Mouse (Mus musculus) spleen, adult 12 weeks (tissue): ENCODE data around the gene Des.

Experiments
- DNase-seq: peaks from one replicate; pipeline ENCODE4 v3.0.0; 2022; ENCODE audit warnings: low spot score

Des gene

DNA sequence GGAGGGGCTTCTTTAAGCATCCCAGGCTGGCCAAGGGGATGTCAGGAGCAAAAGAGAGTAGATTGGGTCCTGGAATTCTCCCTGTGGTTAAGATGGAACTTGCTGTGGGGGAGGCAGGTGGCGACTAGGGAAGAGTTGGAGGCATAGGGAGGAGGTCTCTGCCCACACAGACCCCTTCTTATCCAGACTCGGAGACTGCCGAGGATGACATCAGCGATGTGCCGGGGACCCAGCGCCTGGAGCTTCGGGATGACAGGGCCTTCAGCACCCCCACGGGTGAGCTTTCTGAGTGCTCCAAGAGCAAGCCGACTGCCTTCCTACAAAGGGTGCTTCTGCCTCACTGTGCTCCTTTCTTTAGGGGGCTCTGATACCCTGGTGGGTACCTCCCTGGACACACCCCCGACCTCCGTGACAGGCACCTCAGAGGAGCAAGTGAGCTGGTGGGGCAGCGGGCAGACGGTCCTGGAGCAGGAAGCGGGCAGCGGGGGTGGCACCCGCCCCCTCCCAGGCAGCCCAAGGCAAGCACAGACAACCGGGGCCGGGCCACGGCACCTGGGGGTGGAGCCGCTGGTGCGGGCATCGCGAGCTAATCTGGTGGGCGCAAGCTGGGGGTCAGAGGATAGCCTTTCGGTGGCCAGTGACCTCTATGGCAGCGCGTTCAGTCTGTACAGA lies 24.5 kb downstream of the Des start:
- no peak for DNase-seq

DNA sequence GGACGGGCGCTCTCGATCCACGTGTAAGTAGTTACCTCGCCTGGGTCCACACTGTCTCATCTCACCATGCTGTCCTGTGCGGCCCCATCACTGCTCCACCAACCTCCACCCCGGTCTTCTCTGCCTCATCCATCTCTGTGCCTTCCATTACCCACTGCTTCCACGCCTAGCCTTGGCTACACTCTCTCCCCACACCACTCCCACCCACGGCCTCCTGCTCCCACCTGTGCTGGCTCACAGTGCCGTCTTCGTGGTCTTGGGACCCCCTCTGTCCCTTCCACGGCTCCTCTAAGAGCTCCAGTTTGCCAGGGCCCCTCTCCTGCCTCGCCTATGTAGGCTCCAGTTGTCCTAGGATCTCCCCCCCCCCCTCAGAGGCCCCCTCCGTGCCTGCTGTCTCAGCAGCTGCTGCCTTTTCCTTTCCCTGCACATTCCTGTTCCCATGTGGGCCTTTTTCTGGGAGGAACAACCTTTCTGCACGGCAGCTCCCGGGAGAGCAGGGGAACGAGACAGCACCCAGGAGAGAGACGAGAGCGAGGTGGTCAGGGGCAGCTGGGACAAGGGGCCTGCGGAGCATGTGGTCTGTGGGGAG lies 25.1 kb downstream of the Des start:
- DNase-seq = no peak

- DNase-seq = no peak
These were observed 26.0 kb downstream of the Des start for GRCm38 (mm10) chr1:75386149-75386548.

- no peak for DNase-seq
These were observed 27.4 kb downstream of the Des start for GRCm38 (mm10) chr1:75387469-75387928.

DNA sequence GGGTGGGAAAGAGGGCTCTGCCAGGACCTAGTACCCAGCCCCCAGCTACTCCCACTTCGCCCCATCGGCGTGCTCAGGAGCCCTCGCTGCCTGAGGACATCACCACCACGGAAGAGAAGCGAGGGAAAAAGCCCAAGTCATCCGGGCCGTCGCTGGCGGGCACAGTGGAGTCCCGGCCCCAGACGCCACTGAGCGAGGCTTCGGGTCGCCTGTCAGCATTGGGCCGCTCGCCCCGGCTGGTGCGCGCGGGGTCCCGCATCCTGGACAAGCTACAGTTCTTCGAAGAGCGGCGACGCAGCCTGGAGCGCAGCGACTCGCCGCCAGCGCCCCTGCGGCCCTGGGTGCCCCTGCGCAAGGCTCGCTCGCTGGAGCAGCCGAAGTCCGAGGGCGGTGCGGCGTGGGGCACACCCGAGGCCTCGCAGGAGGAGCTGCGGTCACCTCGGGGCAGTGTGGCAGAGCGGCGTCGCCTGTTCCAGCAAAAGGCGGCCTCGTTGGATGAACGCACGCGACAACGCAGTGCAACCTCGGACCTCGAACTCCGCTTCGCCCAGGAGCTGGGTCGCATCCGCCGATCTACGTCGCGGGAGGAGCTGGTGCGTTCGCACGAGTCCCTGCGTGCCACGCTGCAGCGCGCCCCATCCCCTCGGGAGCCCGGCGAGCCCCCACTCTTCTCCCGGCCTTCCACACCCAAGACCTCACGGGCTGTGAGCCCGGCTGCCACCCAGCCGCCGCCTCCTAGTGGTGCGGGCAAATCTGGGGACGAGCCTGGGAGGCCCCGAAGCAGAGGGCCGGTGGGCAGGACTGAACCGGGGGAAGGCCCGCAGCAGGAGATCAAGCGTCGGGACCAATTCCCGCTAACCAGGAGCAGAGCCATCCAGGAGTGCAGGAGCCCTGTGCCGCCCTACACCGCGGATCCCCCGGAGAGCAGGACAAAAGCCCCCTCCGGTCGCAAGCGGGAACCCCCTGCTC lies 28.1 kb downstream of the Des start:
- DNase-seq = no peak

DNA sequence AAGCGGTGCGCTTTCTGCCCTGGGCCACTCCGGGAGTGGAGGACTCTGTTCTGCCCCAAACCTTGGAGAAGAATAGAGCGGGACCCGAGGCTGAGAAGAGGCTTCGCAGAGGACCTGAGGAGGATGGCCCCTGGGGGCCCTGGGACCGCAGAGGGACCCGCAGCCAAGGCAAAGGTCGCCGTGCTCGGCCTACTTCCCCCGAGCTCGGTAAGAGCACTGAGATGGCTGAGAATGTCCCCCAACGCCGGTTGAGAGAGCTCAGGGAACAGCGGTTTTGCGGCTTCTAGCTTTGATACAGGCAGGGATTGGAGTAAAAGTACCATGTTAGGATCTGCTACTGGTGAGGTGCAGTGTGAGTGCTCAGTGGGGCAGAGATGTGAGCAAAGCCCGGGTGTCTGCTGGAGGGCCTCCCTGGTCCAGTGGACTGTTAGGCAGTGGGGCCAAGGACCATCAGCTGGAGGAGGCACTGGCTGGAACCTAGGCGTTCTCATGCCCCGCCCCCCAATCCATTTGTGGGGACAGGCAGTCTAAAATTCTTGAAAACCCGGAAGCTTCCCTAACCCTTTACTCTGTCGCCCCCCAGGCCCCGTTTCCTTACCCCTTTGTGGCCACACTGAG lies 28.9 kb downstream of the Des start:
- no peak for DNase-seq

GRCm38 (mm10) chr1:75393139-75393538 lies 33.0 kb downstream of the Des start:
- no peak for DNase-seq

- DNase-seq = no peak
These were observed 33.7 kb downstream of the Des start for GRCm38 (mm10) chr1:75393846-75394245.

DNA sequence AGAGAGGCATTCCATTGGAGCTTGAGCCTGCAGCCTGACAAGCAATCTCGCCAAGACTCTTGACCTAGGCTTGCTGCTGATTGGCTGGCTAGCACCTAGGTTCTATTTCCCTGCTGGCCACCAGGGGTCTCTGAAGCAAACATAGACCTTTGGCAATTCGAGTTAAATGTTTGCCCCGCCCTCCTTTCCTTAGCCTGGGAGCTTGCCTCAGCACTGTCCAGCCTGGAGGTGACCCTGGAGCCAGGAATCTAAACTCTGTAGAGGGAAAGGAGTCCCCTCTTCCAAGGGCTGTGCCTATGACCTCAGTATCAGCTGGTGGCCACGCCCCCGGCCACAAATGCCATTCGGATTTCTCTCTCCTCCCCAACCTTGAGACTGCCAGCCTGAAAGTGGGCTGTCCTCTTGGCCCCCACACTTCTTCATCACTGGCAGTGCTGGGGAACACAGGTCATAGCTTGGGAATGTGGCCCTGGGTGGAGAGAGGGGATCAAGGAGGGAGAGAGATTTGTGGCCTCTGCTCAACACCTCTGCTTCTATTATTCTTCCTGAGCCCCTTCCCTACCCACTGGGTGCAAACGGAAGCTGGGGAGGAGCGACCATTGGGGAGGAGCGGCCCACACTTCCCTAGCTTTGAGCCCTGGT lies 38.8 kb downstream of the Des start:
- no peak for DNase-seq

DNA sequence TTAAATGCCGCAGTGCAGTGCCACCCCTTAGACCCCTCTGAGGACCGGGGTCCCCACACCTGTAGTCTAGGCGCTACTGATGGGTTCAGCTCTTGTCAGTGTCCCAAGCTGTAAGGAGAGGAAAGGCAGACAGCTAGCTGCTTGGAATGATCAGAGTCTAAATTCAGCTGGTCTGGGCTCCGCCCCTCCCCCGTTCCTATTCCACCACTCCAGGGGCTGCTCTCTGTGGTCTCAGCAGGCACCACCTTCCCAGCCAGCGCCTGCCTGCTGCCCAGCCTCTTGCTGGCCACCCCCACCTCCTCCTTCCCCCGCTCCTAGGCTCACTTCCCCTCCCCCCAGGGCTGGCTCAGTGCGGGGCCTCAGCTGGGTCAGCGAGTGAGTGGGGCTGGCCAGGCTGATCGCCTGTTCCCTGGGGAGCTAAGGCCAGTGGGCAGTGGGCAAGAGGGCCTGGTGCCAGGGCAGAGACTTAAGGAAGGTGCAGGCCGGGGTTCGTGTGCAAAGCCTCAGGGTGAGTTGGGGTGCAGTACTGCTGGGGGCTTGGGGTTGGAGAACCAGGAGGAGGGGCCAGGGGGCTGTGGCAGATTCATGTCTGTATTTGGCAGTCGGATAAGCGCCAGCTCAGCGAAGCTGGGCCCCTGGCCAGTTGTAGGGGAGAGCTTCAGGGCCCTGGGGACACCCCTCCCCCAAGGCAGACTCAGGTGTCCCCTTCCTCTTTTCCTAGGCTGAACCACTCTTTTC lies 39.8 kb downstream of the Des start:
- DNase-seq = no peak

- no peak for DNase-seq
These were observed 40.5 kb downstream of the Des start for GRCm38 (mm10) chr1:75400493-75401115.

DNA sequence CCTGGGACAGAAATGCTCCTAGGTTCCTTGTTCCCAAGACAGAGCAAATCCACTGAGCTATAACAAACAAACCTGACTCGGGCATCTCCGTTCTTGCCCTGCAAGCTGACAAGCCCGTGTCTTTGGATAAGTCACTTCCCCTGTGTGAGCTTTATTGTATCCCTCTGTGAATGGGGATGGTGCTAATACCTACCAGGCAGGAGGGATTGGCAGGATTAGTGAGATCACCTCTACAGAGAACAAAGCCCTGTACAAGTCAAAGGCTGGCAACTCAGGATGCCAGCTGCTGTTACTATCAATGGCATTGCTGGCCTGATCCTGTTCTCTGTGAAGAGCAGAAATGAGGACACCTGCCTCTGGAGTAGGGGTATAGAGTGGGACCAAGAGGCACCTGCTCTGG lies 45.4 kb downstream of the Des start:
- DNase-seq = no peak

- DNase-seq = no peak
These were observed 46.0 kb downstream of the Des start for GRCm38 (mm10) chr1:75406173-75406572.

DNA sequence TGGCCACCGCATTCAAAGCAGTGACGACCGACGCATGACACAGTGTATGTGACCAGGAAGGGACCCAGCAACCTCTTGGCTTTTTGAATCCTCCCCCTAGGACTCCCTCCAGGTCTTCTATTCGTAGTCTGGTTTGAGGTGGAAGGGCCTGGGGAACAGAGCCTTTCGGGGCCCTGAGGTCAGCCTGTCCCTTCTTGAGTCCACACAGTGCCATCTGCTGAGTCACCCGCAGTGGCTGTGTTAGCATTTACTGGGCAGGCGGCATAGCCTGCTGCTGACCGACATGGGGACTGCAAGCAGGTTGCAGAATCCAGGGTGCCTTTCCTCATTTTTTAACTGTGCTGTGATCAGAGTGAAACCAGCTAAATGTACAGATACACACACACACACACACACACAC lies 46.9 kb downstream of the Des start:
- DNase-seq = no peak

GRCm38 (mm10) chr1:75408210-75408609 lies 48.1 kb downstream of the Des start:
- no peak for DNase-seq

DNA sequence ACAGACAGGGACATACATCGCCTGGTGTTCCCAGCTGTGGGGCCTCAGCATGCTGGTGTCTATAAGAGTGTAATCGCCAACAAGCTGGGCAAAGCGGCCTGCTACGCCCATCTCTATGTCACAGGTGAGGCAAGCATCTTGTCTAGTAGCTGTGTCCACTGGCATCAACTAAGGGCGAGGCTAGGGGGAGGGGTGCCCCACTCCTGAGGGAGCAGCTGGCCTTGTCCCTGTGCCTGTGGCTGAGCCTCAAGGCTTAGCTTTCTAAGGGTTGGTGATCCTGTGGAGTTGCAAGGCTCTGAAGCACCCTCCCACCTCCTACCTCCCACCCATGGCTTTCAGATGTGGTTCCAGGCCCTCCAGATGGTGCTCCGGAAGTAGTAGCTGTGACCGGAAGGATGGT lies 49.8 kb downstream of the Des start:
- DNase-seq = no peak

DNA sequence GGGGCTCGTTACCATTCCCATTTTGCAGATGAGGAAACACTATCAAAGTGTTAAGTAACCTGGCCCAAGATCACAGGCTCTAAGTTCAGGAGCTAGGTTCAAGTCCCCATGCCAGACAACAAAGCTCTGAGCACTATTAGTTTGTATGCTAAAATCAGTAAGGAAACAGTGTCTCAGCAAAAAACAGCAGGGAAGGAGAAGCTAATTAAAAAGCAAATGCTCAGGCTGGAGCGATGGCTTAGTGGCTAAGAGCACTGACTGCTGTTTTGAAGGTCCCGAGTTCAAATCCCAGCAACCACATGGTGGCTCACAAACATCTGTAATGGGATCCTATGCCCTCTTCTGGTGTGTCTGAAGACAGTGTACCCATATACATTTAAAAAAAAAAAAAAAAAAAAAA lies 52.1 kb downstream of the Des start:
- DNase-seq = no peak

GRCm38 (mm10) chr1:75413749-75414148 lies 53.6 kb downstream of the Des start:
- no peak for DNase-seq
